Mouse (Mus musculus): ENCODE measurements around the gene Olfr884. TPM values are rescaled to one million over a fixed set of nuclear protein-coding genes. Genes with fewer than 3 reads are reported as not detected.

Gene Olfr884
- not detected for total RNA-seq (2022)

DNA sequence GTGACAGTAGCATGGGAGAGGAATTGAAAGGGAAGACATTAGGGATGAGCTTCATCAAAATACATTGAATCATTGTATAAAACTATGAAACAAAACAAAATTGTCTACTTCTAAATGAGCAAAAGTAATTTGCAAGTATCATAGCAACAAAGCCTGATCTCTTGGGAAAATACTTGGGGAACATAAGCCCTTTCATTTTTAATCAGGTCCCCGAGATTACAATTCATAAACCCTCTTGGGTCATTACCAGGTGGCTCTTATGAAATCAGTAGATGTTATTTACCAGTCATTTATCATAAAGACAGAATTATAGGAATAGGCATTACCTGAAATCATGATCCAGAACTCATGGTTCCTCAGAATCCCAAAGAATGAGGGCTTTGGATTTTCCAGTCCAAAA, at the start of gene Olfr884:
Gene Olfr884 (plus strand): TSS at position 301 of the 400 bp plus-strand sequence.
- no peak for DNase-seq (ENCODE audit: low spot score in 2 of 2)

DNA sequence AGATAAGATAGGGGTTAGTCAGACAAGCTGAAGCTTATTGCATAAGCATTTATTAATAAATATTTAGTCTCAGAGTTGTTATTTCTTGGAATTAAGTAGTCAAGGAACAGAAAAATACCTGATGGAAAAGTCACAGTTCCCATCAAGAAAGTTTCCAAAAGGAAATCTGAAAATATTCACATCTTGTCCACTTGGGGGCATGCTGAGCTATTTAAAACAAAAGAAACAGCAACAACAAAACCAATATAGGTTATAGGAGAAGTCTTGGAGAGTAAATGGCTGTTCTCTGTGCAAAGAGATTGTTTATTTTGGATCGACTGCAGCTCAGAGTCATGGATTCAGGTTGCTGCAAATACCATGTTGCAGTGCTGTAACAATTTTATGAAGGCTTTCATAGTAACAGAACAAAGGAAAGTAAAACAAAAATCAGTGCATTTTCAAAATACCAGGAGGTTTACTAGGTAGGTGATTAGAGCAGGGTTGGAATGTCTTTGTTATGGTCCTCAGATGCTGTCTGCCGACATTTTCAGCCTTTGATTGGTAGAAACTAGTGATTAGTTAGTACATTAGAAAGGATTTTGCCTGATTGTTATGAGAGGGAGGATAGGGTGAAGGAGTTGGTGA, 47.7 kb upstream of the Olfr884 start:
- no peak for DNase-seq (ENCODE audit: low spot score in 2 of 2)

- no peak for DNase-seq (ENCODE audit: low spot score in 2 of 2)
These were observed 46.3 kb upstream of the Olfr884 start for GRCm38 (mm10) chr9:38000021-38000420.

- DNase-seq (ENCODE audit: low spot score in 2 of 2), result no peak
These were observed 20.8 kb upstream of the Olfr884 start, which contains the start of gene Olfr883 for GRCm38 (mm10) chr9:38025508-38025907. Olfr883 (plus strand) TSS chr9:38025808.

DNA sequence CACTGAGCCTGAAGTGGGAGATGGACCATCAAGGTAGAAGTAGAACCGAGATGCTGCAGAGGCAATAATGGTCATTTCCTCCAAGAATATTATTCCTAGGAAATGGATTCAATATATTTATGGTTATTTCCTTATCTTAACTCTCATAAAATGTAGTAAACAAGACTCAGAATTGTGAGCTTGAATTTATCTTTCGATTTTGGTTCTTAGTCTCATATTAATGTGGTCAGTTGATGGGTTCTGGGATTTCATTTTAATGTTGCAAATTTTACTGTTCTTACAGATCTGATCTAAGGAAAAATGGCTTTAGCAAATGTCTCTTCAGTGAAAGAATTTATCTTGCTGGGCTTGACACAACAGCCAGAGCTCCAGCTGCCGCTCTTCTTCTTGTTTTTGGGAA, 14.7 kb downstream of the Olfr884 start, which contains the start of gene Olfr885:
Gene Olfr885 (plus strand): TSS at position 301 of the 400 bp plus-strand sequence.
- no peak for DNase-seq (ENCODE audit: low spot score in 2 of 2)

GRCm38 (mm10) chr9:38083772-38084171, 37.4 kb downstream of the Olfr884 start, which contains the start of gene Olfr887:
Olfr887 (plus strand) TSS chr9:38084072.
- no peak for DNase-seq (ENCODE audit: low spot score in 2 of 2)

Other genes starting within 250 kb of the Olfr884 start
- not detected for gene Olfr876, start 243.5 kb upstream of the Olfr884 start, total RNA-seq (2022)
- gene Olfr877, start 192.3 kb upstream of the Olfr884 start, total RNA-seq (2022), result not detected
- not detected for gene Olfr145, start 149.8 kb upstream of the Olfr884 start, total RNA-seq (2022)
- under 1 TPM in 2 of 4 experiments, not detected in 2; 0.13 to 0.21 TPM for gene Olfr878, start 128.7 kb upstream of the Olfr884 start, total RNA-seq (2022)
- gene Olfr881, start 54.7 kb upstream of the Olfr884 start, total RNA-seq (2022), result not detected
- gene Olfr883, start 20.7 kb upstream of the Olfr884 start, total RNA-seq (2022), result under 1 TPM in 1 of 4 experiments, not detected in 3; 0.41 TPM
- not detected for gene Olfr885, start 14.8 kb downstream of the Olfr884 start, total RNA-seq (2022)
- gene Olfr887, start 37.5 kb downstream of the Olfr884 start, total RNA-seq (2022), result not detected
- not detected for gene Olfr888, start 61.6 kb downstream of the Olfr884 start, total RNA-seq (2022)
- under 1 TPM in 1 of 4 experiments, not detected in 3; 0.07 TPM for gene Olfr889, start 68.6 kb downstream of the Olfr884 start, total RNA-seq (2022)
- gene Olfr890, start 96.0 kb downstream of the Olfr884 start, total RNA-seq (2022), result not detected
- gene Olfr891, start 134.3 kb downstream of the Olfr884 start, total RNA-seq (2022), result not detected
- not detected for gene Olfr893, start 161.8 kb downstream of the Olfr884 start, total RNA-seq (2022)
- gene Olfr894, start 171.5 kb downstream of the Olfr884 start, total RNA-seq (2022), result not detected
- not detected for gene Olfr143, start 206.2 kb downstream of the Olfr884 start, total RNA-seq (2022)
- gene Olfr895, start 221.3 kb downstream of the Olfr884 start, total RNA-seq (2022), result not detected
- not detected for gene Olfr896-ps1, start 244.6 kb downstream of the Olfr884 start, total RNA-seq (2022)